Mouse (Mus musculus) kidney, postnatal 0 days (tissue): ENCODE results near the gene Klhl30. TPM values are rescaled to one million over a fixed set of nuclear protein-coding genes. Genes with fewer than 3 reads are reported as not detected.

Source experiments
- ATAC-seq: fragments of 200-750 bp; cut with Nextera tagmentation; replicated peaks from 2 replicates; pipeline ENCODE4 v1.8.0; 2017; ENCODE audit warnings: low read depth, moderate number of reproducible peaks, moderate TSS enrichment, moderate library complexity; ENCODE audit not compliant: low FRiP score
- DNase-seq: peaks from one replicate; pipeline ENCODE4 v3.0.0-alpha.2; 2016; ENCODE audit warnings: low spot score
- H3K27ac ChIP-seq: fragments of 300-500 bp; sonication (generic); 2 replicates; pipeline ENCODE4 v1.5.1; 2014; ENCODE audit warnings: mild to moderate bottlenecking
- H3K27me3 ChIP-seq: fragments of 300-500 bp; sonication (generic); 2 replicates; pipeline ENCODE4 v1.6.1; 2014; ENCODE audit warnings: low read length, mixed read lengths; ENCODE audit not compliant: insufficient read depth
- H3K36me3 ChIP-seq: fragments of 300-500 bp; sonication (generic); 2 replicates; pipeline ENCODE4 v1.6.1; 2014; ENCODE audit warnings: low read length, mixed read lengths; ENCODE audit not compliant: insufficient read depth
- H3K4me1 ChIP-seq: fragments of 300-500 bp; sonication (generic); replicated peaks from 2 replicates; pipeline ENCODE4 v1.6.1; 2014; ENCODE audit warnings: antibody characterized with exemption, low read length, mixed read lengths; ENCODE audit not compliant: insufficient read depth
- H3K4me2 ChIP-seq: fragments of 300-500 bp; sonication (generic); 2 replicates; pipeline ENCODE4 v1.6.1; 2014; ENCODE audit warnings: mild to moderate bottlenecking, low read length, moderate library complexity, mixed read lengths
- H3K4me3 ChIP-seq: fragments of 300-500 bp; sonication (generic); replicated peaks from 2 replicates; pipeline ENCODE4 v1.5.1; 2014; ENCODE audit warnings: low read depth, low read length
- H3K9ac ChIP-seq: fragments of 300-500 bp; sonication (generic); 2 replicates; pipeline ENCODE4 v1.6.1; 2014; ENCODE audit warnings: low read depth, low read length
- H3K9me3 ChIP-seq: fragments of 300-500 bp; sonication (generic); replicated peaks from 2 replicates; pipeline ENCODE4 v1.6.1; 2016; ENCODE audit warnings: low read length, inconsistent platforms, mixed read lengths
- CTCF ChIP-seq: IDR thresholded peaks from 2 replicates; pipeline ENCODE4 v1.5.1; 2016; ENCODE audit warnings: antibody characterized with exemption, low read depth, mild to moderate bottlenecking, moderate library complexity
- WGBS: fragments of 180-500 bp; shearing (Covaris S2); extraction: QIAGEN DNeasy Blood & Tissue Kit; methylation state at CpG from one replicate; pipeline ENCODE4 v1.1.7; 2014; 5-methylcytosine and 5-hydroxymethylcytosine counted together
- polyA plus RNA-seq: library from polyadenylated mRNA; unstranded; fragments of >200 nt; fragmentation: Nextera tagmentation; extraction: Ambion mirVana; gene quantifications from 2 replicates; pipeline ENCODE4 v1.2.1, GENCODE M21; 2015

Gene Klhl30
- polyA plus RNA-seq, 1 experiment from 2014 or later = 0.39 TPM

DNA sequence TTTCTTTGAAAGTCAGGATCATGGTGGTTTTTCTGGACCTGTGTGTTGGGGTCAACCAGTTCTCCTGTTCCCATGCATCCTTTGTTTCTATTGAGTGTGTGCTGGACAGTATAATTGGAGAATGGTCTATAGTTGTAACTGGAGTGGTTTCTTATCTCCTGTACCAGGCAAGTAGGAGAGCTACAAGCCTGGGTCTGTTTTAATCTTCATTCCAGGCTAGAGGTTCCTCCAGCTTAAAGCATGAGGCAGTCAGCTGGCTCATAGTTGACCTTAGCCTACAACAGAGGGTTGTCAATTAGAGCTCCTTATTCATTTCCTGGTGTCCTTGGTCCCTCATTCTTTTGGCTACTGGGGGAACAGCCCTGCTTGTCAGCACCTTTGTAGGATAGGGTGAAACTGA lies 17.2 kb upstream of the Klhl30 start:
- H3K27ac ChIP-seq = no peak overlapping the region
- H3K4me1 ChIP-seq = no peaks in the 10 kb centered on the region
- H3K36me3 ChIP-seq = no peaks in the 10 kb centered on the region
- no peak overlapping the region for H3K4me3 ChIP-seq
- no peak overlapping the region for H3K4me2 ChIP-seq
- no peak overlapping the region for H3K9ac ChIP-seq
- H3K27me3 ChIP-seq = no peaks in the 10 kb centered on the region
- DNase-seq (no peak), ATAC-seq (no peak)
- TF ChIP-seq CTCF = no peak
- H3K9me3 ChIP-seq = no peaks in the 10 kb centered on the region

DNA sequence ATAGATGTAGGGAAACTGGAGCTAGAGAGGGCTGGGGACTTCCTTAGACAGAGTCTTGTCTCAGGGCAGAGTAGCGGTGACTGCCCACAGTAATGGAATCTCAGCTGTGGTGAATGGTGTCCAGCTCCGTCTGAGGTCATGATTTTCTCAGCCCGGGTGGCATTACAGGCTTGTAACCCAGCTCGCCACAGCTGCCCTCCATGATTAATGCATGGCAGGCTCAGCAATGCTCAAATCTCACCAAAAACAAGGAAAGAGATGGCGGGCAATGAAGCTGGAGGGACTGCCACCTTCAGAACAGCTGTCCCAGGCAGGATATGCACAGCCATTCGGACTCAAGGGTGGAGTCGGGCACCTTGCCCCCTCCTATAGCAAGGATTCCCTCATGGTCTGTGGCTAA lies 13.5 kb upstream of the Klhl30 start:
- no peak overlapping the region for H3K4me3 ChIP-seq
- ATAC-seq (no peak), DNase-seq (no peak)
- no peaks in the 10 kb centered on the region for H3K27me3 ChIP-seq
- no peaks in the 10 kb centered on the region for H3K9me3 ChIP-seq
- TF ChIP-seq CTCF = no peak
- no peaks in the 10 kb centered on the region for H3K36me3 ChIP-seq
- WGBS = 84% methylated on average over 7 of the region's 7 CpGs
- H3K27ac ChIP-seq = no peak overlapping the region
- H3K4me1 ChIP-seq = no peaks in the 10 kb centered on the region
- H3K9ac ChIP-seq = no peak overlapping the region
- H3K4me2 ChIP-seq = no peak overlapping the region

DNA sequence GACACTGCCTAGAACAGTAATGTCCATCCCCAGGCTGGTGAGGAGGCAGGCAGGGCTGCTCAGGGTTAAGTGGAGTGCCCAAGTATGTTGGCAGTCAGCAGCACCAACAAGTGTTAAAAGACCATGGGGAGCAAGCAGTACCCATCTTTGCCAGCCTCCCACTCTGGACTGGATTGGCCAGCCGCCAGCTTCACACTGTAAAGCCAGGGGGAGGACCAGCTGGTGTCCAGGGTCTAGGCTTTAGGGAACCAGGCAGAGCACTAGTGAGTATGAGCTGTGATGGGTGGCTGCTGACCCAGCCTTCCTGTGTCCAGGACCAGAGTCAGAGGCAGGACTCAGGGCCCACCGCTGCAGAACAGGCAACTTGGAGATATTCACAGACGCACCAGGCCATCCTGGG lies 6.8 kb upstream of the Klhl30 start:
- H3K4me3 ChIP-seq = no peak overlapping the region
- H3K36me3 ChIP-seq = no peaks in the 10 kb centered on the region
- no peak for TF ChIP-seq CTCF
- 93% methylated on average over 3 of the region's 3 CpGs for WGBS
- H3K27me3 ChIP-seq = peaks cover 34% of the 10 kb centered on the region
- H3K4me1 ChIP-seq = no peaks in the 10 kb centered on the region; the same call in 1 of the 2 replicates
- no peak for ATAC-seq
- no peak overlapping the region for H3K4me2 ChIP-seq
- no peak overlapping the region for H3K27ac ChIP-seq
- DNase-seq = no peak
- no peak overlapping the region for H3K9ac ChIP-seq
- H3K9me3 ChIP-seq = no peaks in the 10 kb centered on the region

DNA sequence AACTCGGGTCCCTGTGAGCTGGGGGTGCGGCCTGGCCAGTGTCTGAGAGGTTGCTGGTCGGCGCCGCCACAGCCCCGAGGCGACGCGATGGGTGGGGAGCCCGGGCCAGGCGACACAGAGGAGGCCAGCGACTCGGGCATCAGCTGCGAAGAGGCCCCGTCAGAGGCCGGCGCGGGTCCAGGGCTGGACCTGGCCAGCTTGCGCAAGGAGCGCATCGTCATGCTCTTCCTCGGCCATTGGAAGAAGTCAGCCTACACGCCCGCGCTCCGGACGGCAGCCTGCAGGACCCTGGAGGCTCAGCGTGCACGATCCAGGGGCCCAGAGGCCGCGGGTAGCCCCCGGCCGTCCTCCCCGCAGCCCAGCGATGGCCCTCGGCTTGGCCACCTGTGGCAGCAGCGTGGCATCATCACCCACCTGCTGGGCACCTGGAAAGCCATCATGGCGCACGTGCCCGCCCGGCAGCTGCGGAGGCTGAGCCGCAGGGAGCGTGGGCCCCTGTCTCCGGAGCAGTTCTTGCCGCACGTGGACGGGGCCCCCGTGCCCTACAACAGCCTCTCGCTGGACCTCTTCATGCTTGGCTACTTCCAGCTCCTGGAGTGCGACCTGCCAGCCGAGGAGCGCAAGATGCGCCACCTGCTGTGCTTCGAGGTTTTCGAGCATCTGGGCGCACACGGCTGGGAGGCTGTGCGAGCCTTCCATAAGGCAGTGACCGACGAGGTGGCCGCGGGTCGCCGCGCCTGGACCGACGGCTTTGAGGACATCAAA lies 5.7 kb upstream of the Klhl30 start:
- Histone ChIP-seq H3K4me1 (no peaks in the 10 kb centered on the region; the same call in 1 of the 2 replicates), H3K36me3 (no peaks in the 10 kb centered on the region), H3K27me3 (peaks cover 34% of the 10 kb centered on the region), H3K27ac (no peak overlapping the region), H3K9ac (no peak overlapping the region), H3K4me2 (peak overlapping the region; percentile 39), H3K4me3 (peak overlapping the region; percentile 13), H3K9me3 (no peaks in the 10 kb centered on the region)
- DNase-seq = peak; percentile 40
- peak; percentile 59 for TF ChIP-seq CTCF
- peak; percentile 50 for ATAC-seq
- WGBS = 3% methylated on average over 66 of the region's 68 CpGs

DNA sequence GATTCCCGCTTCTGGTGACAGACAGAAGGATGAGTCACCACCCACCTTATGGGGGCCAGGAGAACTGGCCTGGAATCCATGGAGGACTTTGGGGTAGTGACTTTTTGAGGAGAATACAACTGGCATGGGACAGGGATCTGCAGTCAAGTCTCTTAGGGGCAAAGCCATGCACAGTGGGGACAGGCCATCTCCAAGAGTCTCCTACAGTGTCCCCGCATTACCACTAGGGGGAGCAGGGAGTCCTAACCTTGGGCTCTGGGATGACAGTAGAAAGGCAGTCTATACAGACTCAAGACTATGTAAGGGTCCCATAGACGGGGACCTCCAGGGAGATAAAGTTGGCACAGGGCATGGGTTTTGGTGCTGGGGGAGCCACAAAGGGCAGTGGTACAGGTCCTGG lies 3.9 kb upstream of the Klhl30 start:
- 40% methylated on average over 3 of the region's 3 CpGs for WGBS
- Histone ChIP-seq H3K9me3 (no peaks in the 10 kb centered on the region), H3K4me3 (no peak overlapping the region), H3K27me3 (peaks cover 34% of the 10 kb centered on the region), H3K9ac (no peak overlapping the region), H3K36me3 (no peaks in the 10 kb centered on the region), H3K4me1 (no peaks in the 10 kb centered on the region; the same call in 1 of the 2 replicates), H3K4me2 (no peak overlapping the region), H3K27ac (no peak overlapping the region)
- DNase-seq = peak; percentile 90
- peak; percentile 47 for ATAC-seq
- TF ChIP-seq CTCF = peak; percentile 85

DNA sequence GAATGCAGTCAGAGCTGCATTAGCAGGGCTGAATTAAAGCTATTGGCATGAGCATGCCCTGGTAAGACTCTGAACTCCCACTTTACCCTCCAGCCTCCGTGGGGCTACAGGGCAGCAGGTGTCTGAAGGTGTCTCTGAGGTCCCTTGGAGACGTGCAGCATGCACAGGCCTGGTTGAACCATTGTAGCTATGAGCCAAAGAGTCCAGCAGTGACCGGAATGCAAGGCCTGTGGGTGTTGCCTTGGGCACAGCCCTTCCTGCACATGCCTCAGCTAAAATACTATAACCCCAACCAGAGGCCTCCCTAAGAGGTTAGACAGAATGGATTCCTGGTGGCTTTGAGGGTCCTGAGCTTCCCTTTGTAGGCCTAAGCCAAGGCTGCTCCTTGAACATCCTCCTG lies 433 bp downstream of the Klhl30 start:
- no peak for TF ChIP-seq CTCF
- Histone ChIP-seq H3K27me3 (peaks cover 4% of the 10 kb centered on the region; the same call in 1 of the 2 replicates), H3K27ac (no peak overlapping the region), H3K9me3 (no peaks in the 10 kb centered on the region), H3K36me3 (no peaks in the 10 kb centered on the region), H3K4me3 (no peak overlapping the region), H3K4me1 (no peaks in the 10 kb centered on the region), H3K4me2 (no peak overlapping the region), H3K9ac (no peak overlapping the region)
- ATAC-seq = no peak
- no peak for DNase-seq
- WGBS = 70% methylated on average over 3 of the region's 3 CpGs
